Mouse (Mus musculus) neural tube, embryonic 15.5 days (tissue): ENCODE measurements around the gene Opn4. TPM values are rescaled to one million over a fixed set of nuclear protein-coding genes. Genes with fewer than 3 reads are reported as not detected.

Source experiments
- ATAC-seq: fragments of 200-750 bp; cut with Nextera tagmentation; 2 replicates; pipeline ENCODE4 v1.8.0; 2017; ENCODE audit warnings: mild to moderate bottlenecking, moderate TSS enrichment, moderate library complexity; ENCODE audit not compliant: low FRiP score
- H3K27ac ChIP-seq: fragments of 300-500 bp; sonication (generic); replicated peaks from 2 replicates; pipeline ENCODE4 v1.5.1; 2015; ENCODE audit warnings: mild to moderate bottlenecking, inconsistent platforms
- H3K27me3 ChIP-seq: fragments of 300-500 bp; sonication (generic); replicated peaks from 2 replicates; pipeline ENCODE4 v1.6.1; 2015; ENCODE audit warnings: inconsistent platforms
- H3K36me3 ChIP-seq: fragments of 300-500 bp; sonication (generic); 2 replicates; pipeline ENCODE4 v1.6.1; 2015; ENCODE audit warnings: inconsistent platforms
- H3K4me1 ChIP-seq: fragments of 300-500 bp; sonication (generic); 2 replicates; pipeline ENCODE4 v1.6.1; 2015; ENCODE audit warnings: inconsistent platforms
- H3K4me2 ChIP-seq: fragments of 300-500 bp; sonication (generic); 2 replicates; pipeline ENCODE4 v1.6.1; 2015; ENCODE audit warnings: inconsistent platforms, mild to moderate bottlenecking, moderate library complexity
- H3K4me3 ChIP-seq: fragments of 300-500 bp; sonication (generic); replicated peaks from 2 replicates; pipeline ENCODE4 v1.5.1; 2015; ENCODE audit warnings: mild to moderate bottlenecking, inconsistent platforms
- H3K9ac ChIP-seq: fragments of 300-500 bp; sonication (generic); replicated peaks from 2 replicates; pipeline ENCODE4 v1.6.1; 2015; ENCODE audit warnings: mild to moderate bottlenecking, inconsistent platforms
- H3K9me3 ChIP-seq: fragments of 300-500 bp; sonication (generic); replicated peaks from 2 replicates; pipeline ENCODE4 v1.6.1; 2016; ENCODE audit warnings: inconsistent platforms
- WGBS: fragments of 180-500 bp; shearing (Covaris S2); methylation state at CpG from one replicate; pipeline ENCODE4 v1.1.7; 2015; ENCODE audit warnings: mixed read lengths; 5-methylcytosine and 5-hydroxymethylcytosine counted together
- polyA plus RNA-seq: library from polyadenylated mRNA; unstranded; fragments of >200 nt; fragmentation: Nextera tagmentation; extraction: Ambion mirVana; gene quantifications from 2 replicates; pipeline ENCODE4 v1.2.1, GENCODE M21; 2015

Opn4 gene
- polyA plus RNA-seq, 1 experiment from 2014 or later: 0.28 TPM

- WGBS: 89% methylated on average over 5 of the region's 5 CpGs
- H3K4me2 ChIP-seq: no peak overlapping the region
- H3K9ac ChIP-seq: no peak overlapping the region
- ATAC-seq: no peak
- H3K9me3 ChIP-seq: no peaks in the 10 kb centered on the region
- no peak overlapping the region for H3K27ac ChIP-seq
- no peaks in the 10 kb centered on the region for H3K4me1 ChIP-seq
- no peak overlapping the region for H3K4me3 ChIP-seq
- no peaks in the 10 kb centered on the region for H3K36me3 ChIP-seq
- no peaks in the 10 kb centered on the region for H3K27me3 ChIP-seq
Observed at GRCm38 (mm10) chr14:34590017-34590570, 9.8 kb downstream of the Opn4 start.

DNA sequence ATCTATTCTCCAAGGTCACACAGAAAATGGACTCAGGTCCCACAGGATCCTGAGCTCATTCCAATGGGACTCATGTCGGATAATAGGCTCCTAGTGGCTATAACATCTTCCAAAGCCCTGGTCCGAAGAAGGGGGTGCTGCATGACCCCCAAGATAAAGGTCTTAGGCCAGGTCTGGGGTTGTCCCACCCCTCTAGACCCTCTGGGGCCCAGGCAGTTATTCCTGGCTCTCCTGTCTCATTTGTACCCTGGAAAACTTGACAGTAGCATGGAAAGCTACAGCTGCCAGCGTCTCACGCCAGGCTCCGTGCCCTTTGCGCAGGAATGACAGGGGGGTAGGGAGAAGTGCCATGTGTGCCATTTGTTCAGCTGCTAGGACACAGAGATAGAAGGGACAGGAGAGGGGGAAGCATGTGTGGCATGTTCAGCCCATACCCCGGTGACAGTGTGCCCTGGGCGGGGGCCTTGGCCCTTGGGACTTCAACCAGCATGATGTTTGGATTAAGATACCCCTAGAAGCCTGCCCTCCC is 10.7 kb downstream of the Opn4 start:
- no peaks in the 10 kb centered on the region for H3K9me3 ChIP-seq
- no peak overlapping the region for H3K9ac ChIP-seq
- H3K36me3 ChIP-seq: no peaks in the 10 kb centered on the region
- no peak for ATAC-seq
- no peaks in the 10 kb centered on the region for H3K27me3 ChIP-seq
- no peaks in the 10 kb centered on the region for H3K4me1 ChIP-seq
- no peak overlapping the region for H3K27ac ChIP-seq
- 93% methylated on average over 8 of the region's 8 CpGs for WGBS
- no peak overlapping the region for H3K4me3 ChIP-seq
- no peak overlapping the region for H3K4me2 ChIP-seq

DNA sequence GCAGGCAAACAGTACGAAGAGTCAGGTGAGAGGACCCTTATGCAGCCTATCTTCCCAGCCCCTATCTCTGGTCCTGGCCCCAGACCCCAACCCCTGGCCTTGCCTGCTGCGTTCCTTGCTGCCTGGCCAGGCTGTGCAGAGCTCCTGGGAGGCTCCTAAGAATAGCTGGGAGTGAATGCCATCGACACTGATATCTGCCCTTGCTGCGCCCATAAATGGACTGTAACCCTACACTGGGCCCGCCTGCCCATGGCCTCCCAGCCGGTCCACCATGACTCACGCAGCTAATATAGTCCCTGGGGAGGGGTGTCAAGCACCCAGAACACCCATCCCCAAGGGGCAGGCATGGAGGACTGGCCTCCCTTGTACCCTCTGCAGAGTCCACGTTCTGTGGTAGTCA is 11.4 kb downstream of the Opn4 start, which contains the start of gene Ldb3:
Ldb3 (minus strand) TSS at position 185 of the 400 bp plus-strand sequence.
- no peak within 1 kb of the TSS for H3K4me3 ChIP-seq
- no peaks in the 10 kb centered on the region for H3K9me3 ChIP-seq
- no peak within 1 kb of the TSS for H3K4me2 ChIP-seq
- no peak for ATAC-seq
- no peak within 1 kb of the TSS for H3K9ac ChIP-seq
- H3K27me3 ChIP-seq: no peaks in the 10 kb centered on the region
- no peak within 1 kb of the TSS for H3K27ac ChIP-seq
- H3K4me1 ChIP-seq: no peaks in the 10 kb centered on the region
- 66% methylated on average over 8 of the region's 8 CpGs for WGBS
- no peaks in the 10 kb centered on the region for H3K36me3 ChIP-seq

DNA sequence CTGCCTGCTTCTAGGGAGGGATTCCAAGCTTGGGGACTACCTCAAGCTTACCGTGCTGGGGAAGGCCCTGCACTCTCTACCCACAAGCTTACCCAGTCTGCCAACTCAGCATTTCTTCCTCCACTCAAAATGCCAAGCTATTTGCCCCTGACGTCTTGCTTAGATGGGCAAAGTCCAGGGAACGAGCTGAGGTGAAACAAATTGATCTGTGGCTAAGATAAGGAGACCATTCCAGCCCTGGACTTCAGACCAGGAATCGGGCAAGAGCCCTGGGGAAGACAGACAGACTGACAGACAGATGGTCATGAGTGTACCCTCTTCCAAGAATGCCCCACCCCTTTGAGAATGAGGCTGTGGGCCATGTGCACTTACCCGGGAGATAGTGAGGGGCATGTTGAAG is 11.9 kb downstream of the Opn4 start:
- Histone ChIP-seq H3K27ac (no peak overlapping the region), H3K4me2 (no peak overlapping the region), H3K4me1 (no peaks in the 10 kb centered on the region), H3K36me3 (no peaks in the 10 kb centered on the region), H3K4me3 (no peak overlapping the region), H3K9ac (no peak overlapping the region), H3K9me3 (no peaks in the 10 kb centered on the region), H3K27me3 (no peaks in the 10 kb centered on the region)
- WGBS: 79% methylated on average over 5 of the region's 5 CpGs
- no peak for ATAC-seq

GRCm38 (mm10) chr14:34586871-34587270 is 13.1 kb downstream of the Opn4 start:
- Histone ChIP-seq H3K4me1 (no peaks in the 10 kb centered on the region), H3K27me3 (no peaks in the 10 kb centered on the region), H3K36me3 (no peaks in the 10 kb centered on the region), H3K9ac (no peak overlapping the region), H3K27ac (no peak overlapping the region), H3K4me2 (no peak overlapping the region), H3K9me3 (no peaks in the 10 kb centered on the region), H3K4me3 (no peak overlapping the region)
- WGBS: 87% methylated on average over 3 of the region's 3 CpGs
- ATAC-seq: no peak

- H3K4me3 ChIP-seq: no peak overlapping the region
- H3K4me2 ChIP-seq: no peak overlapping the region
- 92% methylated on average over 9 of the region's 9 CpGs for WGBS
- H3K27ac ChIP-seq: no peak overlapping the region
- no peaks in the 10 kb centered on the region for H3K36me3 ChIP-seq
- no peak overlapping the region for H3K9ac ChIP-seq
- H3K27me3 ChIP-seq: no peaks in the 10 kb centered on the region
- H3K4me1 ChIP-seq: no peaks in the 10 kb centered on the region
- no peak for ATAC-seq
- H3K9me3 ChIP-seq: no peaks in the 10 kb centered on the region
Observed at GRCm38 (mm10) chr14:34585358-34586105, 14.4 kb downstream of the Opn4 start.

DNA sequence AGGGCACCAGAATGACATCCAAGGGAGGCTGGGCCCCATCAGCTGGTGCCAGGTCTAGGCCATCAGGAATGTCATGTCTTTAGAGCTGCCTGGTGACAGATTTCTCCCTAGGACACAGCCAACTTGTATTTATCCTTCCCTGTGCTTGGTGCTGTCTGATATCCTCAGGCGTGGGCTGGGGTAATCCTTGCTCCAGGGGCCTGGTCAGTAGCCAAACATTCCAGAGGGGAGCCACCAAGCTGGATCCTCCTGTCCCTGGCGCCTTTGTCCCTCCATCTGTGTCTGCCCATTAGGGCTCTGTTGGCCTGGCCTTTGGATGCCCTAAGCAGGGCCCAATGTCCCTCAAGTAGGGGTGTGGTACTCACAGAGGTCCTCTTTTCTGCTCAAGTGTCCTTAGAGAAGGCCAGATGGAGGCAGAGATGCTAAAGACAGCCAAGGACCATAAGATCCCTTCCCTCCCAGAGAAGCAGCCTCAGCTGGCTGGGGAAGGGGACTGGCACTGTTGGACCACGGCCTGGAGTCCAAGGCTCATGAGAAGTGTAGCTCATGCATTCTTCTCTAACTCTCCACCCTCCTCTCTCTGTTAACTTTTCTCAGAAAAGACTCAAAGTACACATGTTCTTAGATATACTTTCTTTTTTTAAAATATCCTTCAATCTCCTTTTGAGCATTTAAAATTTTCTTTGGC is 17.1 kb downstream of the Opn4 start:
- no peaks in the 10 kb centered on the region for H3K4me1 ChIP-seq
- no peak overlapping the region for H3K9ac ChIP-seq
- H3K4me3 ChIP-seq: no peak overlapping the region
- WGBS: 73% methylated on average over 3 of the region's 3 CpGs
- no peak overlapping the region for H3K4me2 ChIP-seq
- no peaks in the 10 kb centered on the region for H3K9me3 ChIP-seq
- H3K27ac ChIP-seq: no peak overlapping the region
- H3K27me3 ChIP-seq: no peaks in the 10 kb centered on the region
- no peak for ATAC-seq
- H3K36me3 ChIP-seq: no peaks in the 10 kb centered on the region

DNA sequence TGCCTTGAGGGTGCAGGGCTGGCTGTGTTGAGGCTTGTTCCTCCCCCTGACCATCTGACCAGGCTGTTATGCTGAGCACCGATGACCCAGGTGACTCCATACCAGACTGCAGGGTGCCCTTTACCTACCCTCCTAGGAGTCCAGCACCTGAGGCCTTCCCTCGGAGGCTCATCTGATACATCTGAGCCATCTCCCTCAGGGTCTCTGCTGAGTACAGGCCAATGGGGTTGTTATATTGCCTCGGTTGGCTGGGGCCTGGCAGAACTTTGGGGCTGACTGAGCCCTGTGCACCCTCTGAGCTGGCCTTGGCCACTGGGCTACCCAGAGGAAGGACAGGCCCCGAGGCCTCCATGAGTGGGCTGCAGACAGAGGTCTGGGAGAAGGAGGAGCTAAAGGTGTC is 23.1 kb downstream of the Opn4 start:
- Histone ChIP-seq H3K4me1 (no peaks in the 10 kb centered on the region), H3K27ac (no peak overlapping the region), H3K27me3 (no peaks in the 10 kb centered on the region), H3K4me3 (no peak overlapping the region), H3K9me3 (no peaks in the 10 kb centered on the region), H3K36me3 (no peaks in the 10 kb centered on the region), H3K9ac (no peak overlapping the region), H3K4me2 (no peak overlapping the region)
- 70% methylated on average over 4 of the region's 4 CpGs for WGBS
- ATAC-seq: no peak

DNA sequence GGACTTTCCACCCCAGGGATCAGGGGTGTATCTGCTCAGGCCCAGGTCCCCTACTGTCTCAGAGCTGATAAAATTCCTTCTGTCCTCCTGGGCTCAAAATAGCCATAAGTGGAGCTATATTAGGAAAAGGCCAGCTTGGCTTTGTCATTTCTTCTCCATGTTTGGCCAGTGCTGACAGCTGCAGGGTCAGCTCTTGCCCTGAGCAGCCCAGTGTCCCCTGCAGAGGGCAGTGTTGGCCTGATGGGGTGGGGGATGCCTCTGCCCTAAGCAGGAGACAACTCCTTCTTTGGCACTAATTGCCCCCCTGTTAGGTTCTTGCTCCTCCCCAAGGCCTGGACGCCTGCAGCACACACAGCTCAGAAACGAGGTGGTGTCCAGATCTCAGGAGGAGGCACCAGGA is 25.9 kb downstream of the Opn4 start:
- no peak for ATAC-seq
- H3K36me3 ChIP-seq: no peaks in the 10 kb centered on the region
- peaks cover 10% of the 10 kb centered on the region for H3K4me1 ChIP-seq
- no peak overlapping the region for H3K4me2 ChIP-seq
- H3K9ac ChIP-seq: no peak overlapping the region
- 52% methylated on average over 2 of the region's 2 CpGs for WGBS
- no peaks in the 10 kb centered on the region for H3K27me3 ChIP-seq
- no peaks in the 10 kb centered on the region for H3K9me3 ChIP-seq
- H3K27ac ChIP-seq: no peak overlapping the region
- H3K4me3 ChIP-seq: no peak overlapping the region

DNA sequence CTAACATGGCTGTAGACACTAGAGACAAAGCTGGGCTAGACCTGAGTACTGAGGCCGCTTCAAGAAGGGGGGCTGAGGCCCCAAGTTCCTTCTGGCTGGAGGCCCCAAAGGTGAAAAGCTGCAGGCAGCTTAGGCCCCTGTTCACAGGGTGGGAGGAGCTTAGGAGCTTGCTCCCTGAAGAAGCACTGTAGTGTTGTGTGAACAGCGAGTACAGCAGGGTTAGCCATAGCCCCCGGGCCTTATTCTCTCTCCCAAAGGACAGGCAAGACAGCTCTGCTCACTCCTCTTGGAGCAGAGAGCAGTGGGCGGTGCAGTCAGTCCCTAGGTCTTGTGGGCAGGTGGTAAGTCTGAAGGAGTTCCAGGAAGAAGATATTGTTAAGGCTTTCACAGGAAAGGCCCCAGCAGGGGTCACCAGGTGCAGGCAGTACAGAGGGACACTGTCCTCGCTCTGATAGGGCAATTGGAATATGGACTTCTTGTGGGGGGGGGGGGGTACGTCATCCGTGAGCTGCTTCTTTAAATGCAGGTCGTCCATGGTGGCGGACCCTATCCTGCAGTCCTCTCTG is 26.5 kb downstream of the Opn4 start:
- Histone ChIP-seq H3K4me2 (no peak overlapping the region), H3K27ac (no peak overlapping the region), H3K4me1 (peaks cover 10% of the 10 kb centered on the region), H3K4me3 (no peak overlapping the region), H3K36me3 (no peaks in the 10 kb centered on the region), H3K27me3 (no peaks in the 10 kb centered on the region), H3K9ac (no peak overlapping the region), H3K9me3 (no peaks in the 10 kb centered on the region)
- WGBS: 75% methylated on average over 9 of the region's 9 CpGs
- ATAC-seq: no peak

- H3K9ac ChIP-seq: no peak overlapping the region
- 91% methylated on average over 17 of the region's 17 CpGs for WGBS
Observed at GRCm38 (mm10) chr14:34571610-34572387, 28.1 kb downstream of the Opn4 start.

More at GRCm38 (mm10) chr14:34571610-34572387, 28.1 kb downstream of the Opn4 start:
- H3K27me3 ChIP-seq: no peaks in the 10 kb centered on the region
- no peak overlapping the region for H3K4me3 ChIP-seq
- ATAC-seq: no peak
- H3K36me3 ChIP-seq: no peaks in the 10 kb centered on the region
- H3K4me1 ChIP-seq: peaks cover 10% of the 10 kb centered on the region
- no peak overlapping the region for H3K27ac ChIP-seq
- no peaks in the 10 kb centered on the region for H3K9me3 ChIP-seq
- no peak overlapping the region for H3K4me2 ChIP-seq
